Mouse (Mus musculus): ENCODE data around the gene Tjp1. TPM values are rescaled to one million over a fixed set of nuclear protein-coding genes. Genes with fewer than 3 reads are reported as not detected.

Gene Tjp1
- total RNA-seq, 2 experiments from 2014 or later = 146 to 152 TPM

- DNase-seq (ENCODE audit: low spot score in 2 of 2) = no peak
These were observed 89.4 kb downstream of the Tjp1 start for GRCm38 (mm10) chr7:65438146-65438545.

GRCm38 (mm10) chr7:65436921-65437320, 90.7 kb downstream of the Tjp1 start:
- peak in 1 of 2 experiments; percentile 42 for DNase-seq (ENCODE audit: low spot score in 2 of 2)

- no peak for DNase-seq (ENCODE audit: low spot score in 2 of 2)
These were observed 96.4 kb downstream of the Tjp1 start for GRCm38 (mm10) chr7:65431018-65431695.

GRCm38 (mm10) chr7:65430401-65430800, 97.2 kb downstream of the Tjp1 start:
- no peak for DNase-seq (ENCODE audit: low spot score in 2 of 2)

- DNase-seq (ENCODE audit: low spot score in 2 of 2) = no peak
These were observed 103.1 kb downstream of the Tjp1 start for GRCm38 (mm10) chr7:65424519-65424918.

- no peak for DNase-seq (ENCODE audit: low spot score in 2 of 2)
These were observed 105.1 kb downstream of the Tjp1 start for GRCm38 (mm10) chr7:65422456-65422855.

- no peak for DNase-seq (ENCODE audit: low spot score in 2 of 2)
These were observed 106.1 kb downstream of the Tjp1 start for GRCm38 (mm10) chr7:65421451-65421850.

- DNase-seq (ENCODE audit: low spot score in 2 of 2) = no peak
These were observed 107.7 kb downstream of the Tjp1 start for GRCm38 (mm10) chr7:65419926-65420325.

GRCm38 (mm10) chr7:65419012-65419411, 108.6 kb downstream of the Tjp1 start:
- no peak for DNase-seq (ENCODE audit: low spot score in 2 of 2)

- DNase-seq (ENCODE audit: low spot score in 2 of 2) = no peak
These were observed 109.1 kb downstream of the Tjp1 start for GRCm38 (mm10) chr7:65418366-65418911.

- DNase-seq (ENCODE audit: low spot score in 2 of 2) = no peak
These were observed 110.1 kb downstream of the Tjp1 start for GRCm38 (mm10) chr7:65417231-65418100.

GRCm38 (mm10) chr7:65416506-65416905, 111.1 kb downstream of the Tjp1 start:
- no peak for DNase-seq (ENCODE audit: low spot score in 2 of 2)

GRCm38 (mm10) chr7:65413946-65414945, 113.3 kb downstream of the Tjp1 start:
- DNase-seq (ENCODE audit: low spot score in 2 of 2) = no peak

- DNase-seq (ENCODE audit: low spot score in 2 of 2) = no peak
These were observed 116.9 kb downstream of the Tjp1 start for GRCm38 (mm10) chr7:65410668-65411067.

GRCm38 (mm10) chr7:65406427-65406826, 121.2 kb downstream of the Tjp1 start:
- DNase-seq (ENCODE audit: low spot score in 2 of 2) = no peak

GRCm38 (mm10) chr7:65402516-65402915, 125.1 kb downstream of the Tjp1 start:
- DNase-seq (ENCODE audit: low spot score in 2 of 2) = no peak

GRCm38 (mm10) chr7:65401622-65402021, 126.0 kb downstream of the Tjp1 start:
- DNase-seq (ENCODE audit: low spot score in 2 of 2) = no peak

GRCm38 (mm10) chr7:65395891-65396290, 131.7 kb downstream of the Tjp1 start:
- DNase-seq (ENCODE audit: low spot score in 2 of 2) = no peak

GRCm38 (mm10) chr7:65395166-65395565, 132.4 kb downstream of the Tjp1 start:
- no peak for DNase-seq (ENCODE audit: low spot score in 2 of 2)

- no peak for DNase-seq (ENCODE audit: low spot score in 2 of 2)
These were observed 132.9 kb downstream of the Tjp1 start for GRCm38 (mm10) chr7:65394672-65395071.
